Mouse (Mus musculus): ENCODE results near the gene Tcerg1l. TPM values are rescaled to one million over a fixed set of nuclear protein-coding genes. Genes with fewer than 3 reads are reported as not detected.

The Tcerg1l gene
- total RNA-seq (2023) = under 1 TPM; 0.64 to 0.90 TPM

GRCm38 (mm10) chr7:138397485-138398181 lies at the start of gene Tcerg1l:
TSS of gene Tcerg1l (minus strand) at chr7:138397730.

